Mouse (Mus musculus) adrenal gland, postnatal 4 days (tissue): ENCODE measurements around the gene Pde4a. TPM values are rescaled to one million over a fixed set of nuclear protein-coding genes. Genes with fewer than 3 reads are reported as not detected.

Experiments used
- DNase-seq, 2 experiments: peaks; one replicate each; pipeline ENCODE4 v3.0.0; 2021 to 2022; ENCODE audit warnings: low spot score in 2 of 2, mixed read lengths in 2 of 2
- total RNA-seq, 2 experiments: library from RNA; stranded (reverse); gene quantifications; 2 replicates each; pipeline ENCODE4 v1.2.3; 2021

Pde4a gene
- total RNA-seq, 2 experiments from 2014 or later, result 9.7 to 10.6 TPM

DNA sequence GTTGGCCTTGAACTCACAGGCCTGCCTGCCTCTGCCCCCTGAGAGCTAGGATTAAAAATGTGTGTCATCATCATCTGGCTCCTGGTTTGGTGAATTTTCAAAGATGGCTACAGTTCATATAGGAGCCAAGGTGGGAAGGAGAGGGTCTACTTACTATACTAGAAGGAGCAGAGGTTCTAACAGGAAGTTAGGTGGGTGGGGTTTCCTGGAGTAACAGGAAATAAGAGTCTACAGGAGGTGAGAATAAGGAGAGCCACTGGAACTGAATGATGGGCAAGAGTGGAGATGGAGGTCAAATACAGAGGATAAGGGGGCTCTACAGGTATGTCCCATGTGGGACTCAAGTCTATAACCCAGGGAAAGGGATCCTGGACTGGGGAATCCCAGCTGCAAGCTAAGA, 17.1 kb upstream of the Pde4a start:
- DNase-seq, result no peak

- no peak for DNase-seq
Observed at GRCm38 (mm10) chr9:21149077-21149653, 16.3 kb upstream of the Pde4a start.

DNA sequence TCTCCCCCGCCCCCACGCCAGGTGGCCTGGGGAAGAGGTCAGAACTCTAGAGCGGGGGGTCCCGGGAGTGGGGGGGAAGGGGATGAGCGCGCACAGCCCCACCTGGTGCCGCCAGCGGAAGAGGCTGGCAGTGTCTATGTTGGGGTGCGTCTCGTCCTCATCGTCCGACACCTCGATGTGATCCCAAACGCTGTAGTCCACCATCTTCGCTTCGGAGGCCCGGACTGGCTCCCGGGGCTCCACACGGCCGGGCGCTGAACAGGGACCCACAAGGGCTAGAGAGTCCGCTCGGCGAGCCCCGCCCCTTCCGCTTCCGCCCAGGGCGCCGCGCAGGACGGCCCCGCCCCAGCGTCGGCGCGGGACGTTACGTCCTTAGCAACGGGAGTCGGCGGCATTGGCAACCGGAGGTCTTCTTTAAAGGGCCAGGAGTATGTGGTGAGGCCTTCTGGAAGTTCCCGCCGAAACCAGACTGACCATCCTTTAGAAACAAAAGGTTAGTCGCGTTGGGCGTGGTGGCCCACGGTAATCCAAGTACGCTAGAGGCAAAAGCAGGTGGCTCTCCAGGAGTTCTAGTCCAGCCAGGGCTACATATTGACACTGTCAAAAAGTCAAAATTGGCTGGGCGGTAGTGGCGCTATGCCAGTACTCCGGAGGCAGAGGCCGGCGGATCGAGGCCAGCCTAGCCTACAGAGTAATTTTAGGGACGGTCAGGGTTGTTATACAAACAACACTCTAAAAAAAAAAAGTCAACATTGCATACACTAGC, 15.7 kb upstream of the Pde4a start, which contains the start of gene Cdc37:
Gene Cdc37 (minus strand): TSS at position 329 of the 766 bp plus-strand sequence.
- DNase-seq, result peak; percentile 78 to 80

GRCm38 (mm10) chr9:21152715-21153114, 12.8 kb upstream of the Pde4a start:
- DNase-seq, result no peak

DNA sequence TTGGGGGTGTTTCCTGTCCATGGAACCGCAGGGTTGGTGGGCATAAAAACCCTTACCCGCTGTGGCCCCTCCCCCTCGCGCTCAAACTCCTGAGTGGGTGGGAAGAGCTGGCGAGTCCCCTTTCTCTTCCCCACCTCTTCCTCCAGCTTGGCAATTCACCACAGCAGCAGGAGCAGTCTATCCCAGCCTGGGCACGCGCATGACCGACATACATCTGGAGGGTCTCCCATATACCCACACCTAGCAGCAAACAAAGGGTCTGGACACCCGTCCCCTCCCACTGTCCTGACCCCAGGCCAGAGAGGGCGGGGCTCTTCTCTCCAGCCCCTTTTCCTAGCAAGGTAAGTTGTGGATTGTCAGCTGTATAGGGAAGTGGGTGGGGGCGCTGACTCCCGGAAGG, 12.2 kb upstream of the Pde4a start:
- DNase-seq, result no peak

DNA sequence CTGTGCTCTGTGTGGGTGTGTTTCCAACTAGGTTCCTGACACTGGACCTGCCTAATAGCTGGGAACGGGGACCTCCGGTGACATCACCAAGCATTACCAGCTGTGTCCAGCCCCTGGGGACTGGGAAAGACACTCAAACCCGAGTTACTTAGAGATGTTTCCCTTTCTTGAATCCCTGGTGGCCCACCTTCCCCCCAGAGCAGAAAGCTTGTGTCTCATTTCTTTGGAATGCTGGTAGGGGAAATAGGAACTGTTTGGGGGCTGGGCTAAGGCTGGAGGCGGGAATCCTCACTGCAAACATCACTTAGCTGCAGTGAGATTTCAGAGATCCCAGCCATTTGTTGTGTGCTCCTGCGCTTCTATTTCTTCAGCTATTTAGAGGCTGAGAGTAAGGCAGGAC, 11.7 kb upstream of the Pde4a start:
- DNase-seq, result no peak

DNA sequence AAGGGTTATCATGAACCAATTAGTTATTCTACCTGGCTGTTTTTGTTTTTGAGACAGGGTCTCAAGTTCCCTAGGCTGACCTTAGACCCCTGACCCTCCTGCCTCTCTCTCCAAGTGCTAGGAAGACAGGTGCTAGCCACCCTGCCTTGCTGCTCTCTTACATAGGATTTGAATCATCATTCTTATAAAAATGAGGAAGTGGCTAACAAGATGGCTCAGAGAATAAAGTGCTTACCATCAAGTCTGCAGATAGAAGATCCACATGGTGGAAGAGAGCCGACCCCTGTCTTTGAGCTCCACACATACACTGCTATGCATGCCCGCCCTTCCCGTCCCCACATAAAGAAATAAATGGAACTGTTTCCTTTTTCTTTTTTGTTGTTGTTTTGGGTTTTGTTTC, 10.7 kb upstream of the Pde4a start:
- no peak for DNase-seq

GRCm38 (mm10) chr9:21161209-21161909, 4.2 kb upstream of the Pde4a start:
- peak; percentile 71 to 79 for DNase-seq

- DNase-seq, result no peak
Observed at GRCm38 (mm10) chr9:21163086-21164050, 2.1 kb upstream of the Pde4a start.

DNA sequence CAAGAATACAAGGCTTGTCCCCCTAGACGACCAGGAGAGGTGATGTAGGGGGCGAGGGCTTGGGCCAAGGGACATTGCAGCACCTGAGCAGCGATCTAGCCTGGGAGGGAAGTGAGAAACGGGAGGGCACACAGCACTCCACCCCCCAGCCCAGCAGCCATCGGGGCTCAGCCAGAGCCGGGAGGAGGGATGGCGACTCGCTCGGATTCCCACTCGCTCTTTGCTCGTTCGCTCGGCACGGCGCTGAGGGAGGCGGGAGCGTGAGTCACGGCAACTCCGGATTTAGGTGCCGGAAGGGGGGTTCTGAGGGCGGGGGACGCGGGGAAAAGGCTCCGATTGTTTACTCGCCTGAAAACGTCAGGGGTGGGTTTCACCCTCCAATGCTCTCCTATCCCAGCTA, 1.4 kb upstream of the Pde4a start:
- DNase-seq, result no peak

DNA sequence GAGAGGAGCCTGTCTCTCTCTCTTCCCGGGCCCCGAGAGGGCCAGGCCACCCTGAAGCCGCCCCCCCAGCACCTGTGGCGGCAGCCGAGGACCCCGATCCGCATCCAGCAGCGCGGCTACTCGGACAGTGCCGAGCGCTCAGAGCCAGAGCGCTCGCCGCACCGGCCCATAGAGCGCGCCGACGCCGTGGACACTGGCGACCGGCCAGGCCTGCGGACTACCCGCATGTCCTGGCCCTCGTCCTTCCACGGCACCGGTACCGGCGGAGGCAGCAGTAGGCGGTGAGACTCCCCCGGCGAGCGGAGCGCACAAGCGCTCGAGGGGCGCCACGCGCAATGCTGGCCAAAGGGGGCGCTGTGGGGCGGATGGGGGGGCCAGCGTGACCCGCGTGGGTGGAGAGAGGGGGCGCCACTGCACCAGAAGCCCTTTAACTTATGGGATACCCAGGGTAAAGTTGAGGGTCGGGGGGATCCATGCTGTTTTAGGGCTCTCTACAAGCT, 488 bp downstream of the Pde4a start:
- DNase-seq, result peak in 1 of 2 experiments; percentile 48

GRCm38 (mm10) chr9:21166516-21166915, 1.0 kb downstream of the Pde4a start:
- no peak for DNase-seq

DNA sequence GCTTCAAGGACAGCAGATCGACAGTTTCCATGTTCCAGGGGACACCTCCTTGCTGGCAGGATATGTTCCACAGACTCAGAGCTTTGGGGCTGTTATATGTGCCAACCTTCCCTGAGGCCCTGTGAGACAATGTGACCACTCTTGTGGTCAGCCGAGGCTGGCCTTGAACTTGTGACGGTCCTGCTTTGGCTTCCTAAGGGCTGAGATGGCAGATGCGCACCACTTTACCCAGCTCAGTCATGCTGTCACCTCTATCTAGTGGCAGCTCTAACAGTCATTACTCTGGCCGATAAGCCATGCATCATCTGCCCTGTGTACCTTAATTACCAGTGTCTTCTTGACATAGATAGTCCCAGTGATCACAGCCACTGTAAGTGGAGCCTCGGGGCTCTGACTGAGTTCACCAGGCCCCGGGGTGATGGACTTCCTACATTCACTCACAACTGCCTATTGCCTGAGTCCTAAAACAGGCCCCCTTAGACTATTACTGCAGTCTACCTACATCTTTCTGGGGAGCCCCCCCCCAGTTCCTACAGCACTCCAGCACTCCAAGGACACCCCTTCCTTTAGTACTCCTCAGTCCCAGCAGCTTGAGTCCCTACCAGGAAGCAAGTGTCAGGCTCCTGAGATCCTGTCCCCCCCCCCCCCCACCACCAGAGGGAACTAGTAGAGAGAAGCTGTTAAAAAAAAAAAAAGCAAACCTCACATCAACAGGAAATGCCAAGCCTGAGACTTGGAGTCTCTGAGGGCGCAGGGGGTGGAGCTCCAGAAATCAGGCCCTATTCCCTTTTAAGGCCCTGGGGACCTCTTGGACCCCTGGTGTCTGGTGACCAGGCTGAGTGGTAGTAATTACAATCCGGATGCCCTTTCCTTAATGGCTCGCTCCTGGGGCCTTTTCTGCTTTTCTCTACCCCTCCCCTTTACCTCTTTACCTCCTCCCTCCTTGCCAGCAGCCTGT, 1.9 kb downstream of the Pde4a start:
- DNase-seq, result no peak

- peak; percentile 60 to 64 for DNase-seq
Observed at GRCm38 (mm10) chr9:21168161-21169123, 2.9 kb downstream of the Pde4a start.

DNA sequence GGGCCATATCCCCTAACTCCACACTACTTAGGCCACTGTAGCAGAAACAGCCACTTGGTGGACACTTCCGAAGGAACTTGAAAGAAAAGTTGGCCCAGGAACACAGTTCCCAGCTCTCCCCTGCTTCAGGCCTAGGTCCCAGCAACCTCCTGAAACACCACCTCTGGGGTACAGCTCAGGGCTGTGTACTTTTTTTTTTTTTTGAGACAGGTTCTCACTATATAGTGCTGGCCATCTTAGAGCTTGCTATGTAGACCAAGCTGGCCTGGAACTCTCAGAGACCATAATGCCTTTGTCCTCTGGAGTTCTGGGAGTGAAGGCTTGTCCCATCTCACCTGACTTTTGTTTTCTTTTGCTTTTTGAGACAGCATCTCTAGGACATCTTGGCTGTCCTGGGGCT, 3.6 kb downstream of the Pde4a start:
- DNase-seq, result no peak

GRCm38 (mm10) chr9:21172364-21172763, 6.8 kb downstream of the Pde4a start:
- DNase-seq, result no peak

DNA sequence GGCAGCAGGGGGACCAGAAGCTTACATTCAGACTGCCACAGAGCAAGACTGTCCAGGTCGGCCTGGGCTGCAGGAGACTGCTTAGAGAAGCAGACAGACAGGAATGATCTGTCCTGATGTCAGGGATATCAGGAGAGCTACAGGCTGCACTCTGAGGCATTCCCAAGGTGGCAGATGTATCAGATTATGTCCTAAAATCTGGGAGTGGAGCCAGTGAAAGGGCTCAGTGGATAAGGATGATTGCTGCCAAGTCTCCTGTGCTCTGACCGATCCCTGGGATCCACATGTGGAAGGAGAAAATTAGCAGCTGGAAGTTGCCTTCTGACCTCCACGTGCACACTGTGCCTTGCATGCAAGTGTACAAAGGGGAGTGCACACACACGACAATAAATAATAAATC, 14.9 kb downstream of the Pde4a start:
- DNase-seq, result no peak

DNA sequence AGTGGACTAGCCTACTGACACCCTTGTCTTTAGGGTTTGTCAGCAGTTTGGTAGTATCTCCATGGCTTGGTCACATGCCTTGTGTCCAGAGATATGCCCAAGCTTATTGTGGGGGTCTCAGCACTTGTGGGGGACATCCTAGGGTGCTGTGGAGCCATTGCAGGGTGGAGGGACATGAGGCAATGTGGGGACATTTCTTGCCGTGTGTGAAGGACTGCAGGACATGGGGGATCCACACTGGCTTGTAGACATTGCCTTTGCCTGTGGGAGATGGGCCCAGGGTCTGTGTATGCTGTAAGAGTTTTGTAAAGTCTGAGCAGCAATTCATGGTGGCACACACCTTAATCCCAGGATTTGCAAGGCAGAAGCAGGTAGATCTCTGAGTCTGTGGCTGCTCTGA, 15.3 kb downstream of the Pde4a start:
- DNase-seq, result no peak
